Mouse (Mus musculus): ENCODE measurements at regions not wholly inside any gene's neighbourhood (a gene's known extent, or its start where the extent isn't known, plus 50 kb on each side); places are given as distances from the start of the nearest gene placed in this dataset.
A peak's percentile ranks its signal among the peaks of the same experiment; 100 is the strongest.

DNA sequence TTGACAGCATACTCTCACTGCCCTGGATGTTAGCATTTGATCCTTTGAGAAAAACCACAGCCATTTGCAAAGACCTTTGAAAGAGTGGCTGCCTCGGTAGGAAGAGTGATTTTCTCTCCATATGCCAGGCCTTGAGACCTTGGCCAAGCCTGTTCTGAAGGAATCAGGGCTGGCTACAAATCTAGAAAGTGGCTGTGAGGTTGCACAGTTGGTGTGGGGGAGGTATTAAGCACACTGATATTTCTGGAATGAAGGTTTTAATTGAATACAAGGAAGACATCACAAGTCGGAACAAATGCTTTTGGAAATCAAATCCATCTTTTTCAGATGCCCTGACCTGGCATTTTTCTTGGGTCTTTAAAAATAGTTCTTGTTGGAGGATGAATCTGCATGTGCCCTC lies 143.5 kb downstream of the Zfp706 start:
- DNase-seq (ENCODE audit: low spot score in 2 of 2) = no peak

DNA sequence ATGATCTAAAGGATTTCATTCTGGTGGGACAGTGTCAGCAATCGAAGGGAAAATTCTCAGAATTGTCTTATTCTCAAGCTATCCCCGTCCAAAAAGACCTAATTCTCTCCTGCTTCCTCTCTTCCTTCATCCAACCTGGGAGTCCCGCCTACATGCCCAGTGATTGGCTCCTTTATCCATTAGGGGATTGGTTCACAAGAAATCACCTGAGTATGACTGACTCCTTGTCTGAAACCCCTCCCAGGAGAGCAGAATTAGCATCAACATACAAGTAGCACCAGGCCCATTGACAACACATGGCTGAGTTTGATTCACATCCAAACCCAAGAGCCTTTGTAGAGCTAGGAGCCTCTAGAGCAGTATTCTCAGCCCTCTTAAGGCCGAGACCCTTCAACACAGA lies 148.9 kb downstream of the Zfp706 start:
- DNase-seq (ENCODE audit: low spot score in 2 of 2) = no peak

DNA sequence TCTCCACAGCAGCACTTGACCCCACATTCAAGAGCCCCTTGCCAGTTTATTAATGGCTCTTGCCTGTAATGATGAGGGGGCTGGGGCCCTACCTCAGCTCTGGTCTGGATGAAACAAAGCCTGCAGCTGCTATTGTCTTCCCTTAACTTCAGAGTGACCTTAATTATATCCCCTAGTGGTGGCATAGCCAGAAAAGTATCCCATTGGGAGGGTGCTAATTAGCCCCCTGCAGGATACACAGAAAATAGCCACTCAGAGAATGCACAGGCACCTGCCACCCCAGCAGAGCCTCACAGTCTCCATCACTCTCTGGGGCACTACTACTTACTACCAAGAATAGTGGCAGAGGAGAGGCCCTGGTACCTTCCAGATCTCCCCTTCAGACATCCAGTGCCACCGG lies 150.0 kb downstream of the Zfp706 start:
- DNase-seq (ENCODE audit: low spot score in 2 of 2) = no peak

DNA sequence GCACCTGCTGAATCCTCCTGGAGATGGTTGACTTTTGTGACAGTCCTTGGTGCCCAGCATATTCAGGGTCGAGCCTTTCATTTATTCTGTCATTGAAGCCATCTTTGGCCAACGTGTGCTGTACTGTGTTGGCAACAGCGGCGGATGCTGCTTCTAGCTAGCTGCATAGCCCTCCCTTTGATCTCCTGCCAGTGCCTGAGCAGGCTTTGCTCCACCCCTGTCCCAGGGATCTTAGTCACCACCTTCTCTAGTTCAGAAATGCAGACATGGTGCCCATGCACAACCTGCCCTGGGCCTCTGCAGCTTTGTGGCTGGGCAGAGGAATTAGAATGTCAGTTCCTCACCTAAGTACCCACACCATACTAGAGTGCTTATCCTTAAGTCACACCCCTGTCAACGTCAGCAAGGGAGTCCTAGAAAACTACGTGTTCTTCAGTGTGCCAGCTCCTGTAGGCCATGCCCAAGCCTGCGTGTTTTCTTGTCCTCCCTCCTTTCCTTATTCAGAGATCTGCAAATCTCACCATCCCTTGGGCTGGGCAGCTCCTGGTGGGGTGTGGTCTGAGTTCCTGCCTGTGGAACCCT lies 151.9 kb downstream of the Zfp706 start:
- DNase-seq (ENCODE audit: low spot score in 2 of 2) = no peak

DNA sequence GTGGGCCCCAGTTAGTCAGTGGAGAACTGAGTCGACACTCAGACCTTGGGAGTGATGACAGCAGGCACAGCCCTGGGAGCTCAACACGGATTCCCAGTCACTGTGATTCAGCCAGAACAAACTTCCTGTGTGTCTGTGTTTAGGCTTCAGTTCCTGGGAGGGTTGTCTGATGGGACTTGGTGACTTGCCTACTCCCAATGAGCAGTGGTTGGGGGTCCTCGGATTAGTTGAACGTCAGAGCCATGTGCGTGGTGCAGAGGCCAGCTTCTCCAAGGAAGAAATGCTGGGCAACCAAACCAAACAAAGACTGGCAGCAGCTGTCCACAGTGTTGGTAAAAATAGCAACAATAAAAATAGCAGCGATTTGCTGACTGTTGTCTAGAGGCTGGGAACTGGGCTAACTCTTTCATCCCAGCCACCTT lies 152.7 kb downstream of the Zfp706 start:
- peak; percentile 26 to 38 for DNase-seq (ENCODE audit: low spot score in 2 of 2)

DNA sequence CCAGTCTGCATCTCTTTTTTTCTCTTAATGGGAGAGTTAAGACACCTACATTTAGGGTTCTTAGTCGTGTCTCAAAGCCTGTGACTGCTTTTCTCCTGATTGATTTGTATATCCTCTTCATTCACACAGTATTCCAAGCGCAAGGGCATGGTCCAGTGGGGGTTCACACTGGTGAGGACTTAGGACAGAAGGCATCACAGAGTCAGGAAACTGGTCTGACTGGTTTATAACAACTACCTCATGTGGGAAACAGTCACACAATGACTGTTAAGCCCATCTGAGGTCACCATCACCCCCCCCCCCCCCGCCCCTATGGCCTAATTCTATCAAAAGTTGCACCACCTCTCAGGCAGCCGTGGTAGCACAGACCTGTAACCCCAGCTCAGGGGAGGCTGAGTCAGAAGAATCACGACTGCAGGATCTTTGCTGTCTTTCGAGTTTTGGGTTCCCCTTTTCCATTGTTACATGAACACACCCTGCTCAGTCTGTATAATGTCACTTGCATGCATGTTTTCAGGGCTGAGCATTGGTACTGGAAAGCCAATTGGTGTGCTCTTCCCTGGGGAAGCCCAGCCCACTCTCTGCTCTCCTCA lies 155.2 kb downstream of the Zfp706 start:
- no peak for DNase-seq (ENCODE audit: low spot score in 2 of 2)

DNA sequence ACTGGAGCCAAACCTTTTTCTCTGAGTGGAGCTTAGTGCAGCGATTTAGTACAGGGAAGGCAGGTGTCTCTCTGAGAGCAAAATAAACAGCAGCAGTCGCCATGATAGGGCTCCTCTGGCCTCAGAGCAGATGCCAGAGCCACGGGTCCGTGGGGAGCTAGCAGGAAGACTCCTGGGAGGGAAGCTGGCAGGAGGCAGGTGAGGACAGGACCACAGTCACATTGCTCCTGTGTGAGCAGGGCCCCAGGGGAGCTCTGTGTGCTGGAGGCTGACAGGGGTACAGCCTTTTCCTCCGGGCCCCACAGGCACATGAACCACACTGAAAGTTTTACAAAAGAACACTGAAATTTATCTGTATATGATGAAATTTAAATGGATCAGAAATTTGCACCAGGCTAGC lies 159.3 kb downstream of the Zfp706 start:
- DNase-seq (ENCODE audit: low spot score in 2 of 2) = no peak

DNA sequence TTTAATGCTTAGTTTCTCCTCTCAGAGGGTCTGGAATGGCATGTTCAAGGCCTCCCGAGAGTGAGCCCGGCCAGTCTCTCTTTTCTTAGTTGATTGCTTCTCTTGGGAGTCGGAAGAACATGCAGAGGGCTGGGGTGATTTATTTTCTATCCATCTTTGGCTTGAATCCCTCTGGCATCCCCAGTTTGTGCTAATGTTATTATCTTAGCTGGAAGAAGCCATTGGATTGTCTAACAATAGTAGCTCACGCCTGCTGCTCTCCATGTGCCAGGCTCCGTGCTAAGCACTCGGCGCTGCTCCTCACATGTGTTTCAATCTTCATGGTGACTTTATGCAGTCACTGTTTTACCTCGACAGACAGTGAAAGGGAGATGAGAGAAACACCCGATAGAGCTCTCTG lies 160.8 kb downstream of the Zfp706 start:
- no peak for DNase-seq (ENCODE audit: low spot score in 2 of 2)

Measured in layer of hippocampus, postnatal 10 days (tissue).